Mouse (Mus musculus): Measurements from ENCODE around the gene Slc23a4.

DNA sequence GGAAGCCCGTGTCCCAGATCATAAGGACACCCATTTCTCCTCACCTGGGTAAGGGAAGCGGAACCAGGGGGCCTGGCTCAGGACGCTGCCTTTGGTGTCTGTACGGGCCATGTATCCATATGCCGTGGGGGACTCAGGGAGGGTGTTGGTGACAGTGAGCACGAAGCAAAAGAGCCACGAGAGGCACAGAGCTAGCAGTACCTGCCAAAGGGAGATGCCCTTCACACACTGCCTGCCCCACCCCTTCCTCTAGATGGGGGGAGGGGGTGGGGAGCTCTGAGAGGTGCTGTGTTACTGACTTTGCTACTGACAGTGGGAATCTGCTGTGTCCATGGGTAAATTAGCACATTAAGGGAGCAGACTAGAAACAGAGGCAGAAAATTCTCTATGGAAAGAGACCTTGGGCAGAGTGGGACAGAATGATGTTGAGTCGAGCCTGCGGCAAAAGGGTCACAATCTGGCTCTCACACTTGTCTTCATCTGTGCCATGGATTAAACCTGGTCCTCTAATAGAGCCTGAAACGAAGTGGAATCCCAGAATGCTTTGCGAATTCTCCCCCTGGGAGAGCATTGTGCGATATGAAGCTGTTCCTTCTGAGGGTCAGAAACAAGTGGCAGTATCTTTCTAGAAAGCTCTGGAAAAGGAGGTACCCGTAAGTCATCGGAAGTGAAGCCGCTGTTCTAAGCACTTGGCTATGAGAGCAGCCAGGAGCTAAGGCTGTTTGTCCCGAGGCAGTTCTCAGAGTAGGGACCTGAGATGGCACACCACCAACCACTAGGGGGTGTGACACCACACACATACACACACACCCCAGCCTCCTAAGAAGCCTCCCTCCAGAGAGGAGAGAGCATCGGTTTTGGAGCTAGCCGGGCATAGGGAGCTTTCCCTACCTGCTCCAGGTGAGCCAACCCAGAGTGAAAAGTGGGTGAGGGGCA, 33.0 kb downstream of the Slc23a4 start:
- TF ChIP-seq POLR2A (IDR thresholded peaks at IDR 0.05; ENCODE audit: insufficient read depth, low read length): no peak
- peak; percentile 81 for TF ChIP-seq CTCF (IDR thresholded peaks at IDR 0.05; ENCODE audit: low read depth, low read length)
- TF ChIP-seq EP300 (IDR thresholded peaks at IDR 0.05; ENCODE audit: insufficient read depth, low read depth, low read length): no peak
